Mouse (Mus musculus) v-Abl transformed pro-B cells (cell line): ENCODE measurements around the gene Acly.
"Not testable (repeated sequence)": the region's sequence is repeated elsewhere in the genome, so short reads cannot be mapped to it uniquely, and the experiment has no call there.

Source experiments
- in situ Hi-C, 2 experiments: fragments of 400-800 bp; cut with MboI; formaldehyde crosslinking; loops; one replicate each; pipeline ENCODE4 v1.15.1; 2025; ENCODE audit not compliant: unreplicated experiment in 2 of 2

Acly gene

DNA sequence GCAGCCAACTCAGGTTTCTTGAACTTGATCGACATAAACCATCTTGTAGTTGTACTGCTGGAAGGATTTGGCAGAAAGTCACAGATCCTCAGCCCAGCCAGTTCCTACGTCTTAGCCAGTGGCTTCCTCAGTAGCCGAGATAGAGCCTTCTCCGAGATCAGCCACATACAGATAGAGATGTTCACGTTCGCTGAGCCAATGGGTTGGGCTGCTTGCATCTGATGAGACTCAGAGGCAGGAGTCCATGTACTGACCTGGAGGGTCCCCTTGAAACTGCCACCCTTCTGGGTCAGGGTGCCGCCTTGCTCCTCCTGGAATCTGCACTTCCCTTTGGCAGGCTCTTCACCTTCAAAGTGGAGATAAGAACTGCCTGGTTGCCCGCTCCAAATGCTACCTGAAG lies 21.7 kb upstream of the Acly start:
- in situ Hi-C loops: loop anchor here (5.0 kb wide), 2 partner anchors 47 to 52 kb away; no protein-coding TSS in a partner anchor

DNA sequence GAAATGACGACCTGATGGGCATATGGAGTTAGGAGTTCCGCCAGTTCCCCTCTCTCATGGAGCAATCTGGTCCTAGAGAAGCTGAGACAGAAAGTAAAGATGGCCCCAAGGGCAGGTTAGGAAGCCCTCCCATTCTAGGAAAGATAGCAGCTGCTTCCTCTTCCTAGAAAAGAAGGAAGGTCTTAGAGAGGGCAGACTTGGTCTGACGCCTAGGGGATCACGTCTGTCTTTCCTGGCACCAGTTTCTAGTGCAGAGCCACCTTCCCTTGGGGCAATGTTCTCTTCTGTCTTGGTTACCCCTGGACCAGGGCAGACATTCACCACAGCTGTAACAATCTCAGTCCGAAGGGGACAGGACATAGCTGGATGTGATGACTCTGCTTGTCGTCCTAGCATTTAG lies 20.3 kb upstream of the Acly start:
- in situ Hi-C loops: loop anchor here (5.0 kb wide), 2 partner anchors 46 to 51 kb away; no protein-coding TSS in a partner anchor

DNA sequence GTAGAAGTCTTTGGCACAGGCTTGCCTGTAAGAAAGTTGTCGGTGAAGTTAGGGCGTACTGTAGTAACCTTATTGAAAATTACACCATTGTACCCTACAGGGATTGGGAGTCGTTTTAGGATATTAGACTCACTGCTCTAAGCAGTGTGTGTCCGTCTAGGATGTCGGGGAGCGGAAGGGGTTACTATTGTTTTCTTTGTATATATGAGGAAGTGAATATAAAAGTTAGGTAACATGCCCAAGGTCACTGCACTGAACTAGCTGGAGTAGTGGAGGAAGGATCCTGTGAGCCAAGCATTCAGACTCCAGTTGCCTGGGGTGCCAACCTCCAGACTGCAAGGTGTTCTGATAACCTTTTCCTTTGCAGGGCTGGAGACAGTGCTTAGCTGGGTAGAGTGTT lies 19.2 kb upstream of the Acly start:
- in situ Hi-C loops: loop anchor here (5.0 kb wide), 2 partner anchors 45 to 50 kb away; no protein-coding TSS in a partner anchor

DNA sequence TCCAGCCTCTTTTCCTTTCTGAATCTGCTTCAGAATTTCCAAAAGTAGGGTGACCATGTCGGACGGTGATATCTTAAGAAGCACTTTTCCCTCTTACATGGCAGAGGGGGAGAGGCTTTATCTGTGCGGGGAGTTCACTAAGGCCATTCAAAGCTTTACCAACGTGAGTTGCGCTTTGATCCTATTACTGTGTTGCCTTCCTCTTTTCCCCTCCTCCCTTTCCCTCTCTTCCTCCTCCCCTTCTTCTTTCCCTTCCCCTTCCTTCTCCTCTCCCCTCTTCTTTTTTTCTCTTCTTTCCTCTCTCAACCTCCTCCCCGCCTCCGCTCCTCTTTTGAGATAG lies 17.9 kb upstream of the Acly start:
- in situ Hi-C loops: loop anchor here (5.0 kb wide), 2 partner anchors 43 to 48 kb away; no protein-coding TSS in a partner anchor

DNA sequence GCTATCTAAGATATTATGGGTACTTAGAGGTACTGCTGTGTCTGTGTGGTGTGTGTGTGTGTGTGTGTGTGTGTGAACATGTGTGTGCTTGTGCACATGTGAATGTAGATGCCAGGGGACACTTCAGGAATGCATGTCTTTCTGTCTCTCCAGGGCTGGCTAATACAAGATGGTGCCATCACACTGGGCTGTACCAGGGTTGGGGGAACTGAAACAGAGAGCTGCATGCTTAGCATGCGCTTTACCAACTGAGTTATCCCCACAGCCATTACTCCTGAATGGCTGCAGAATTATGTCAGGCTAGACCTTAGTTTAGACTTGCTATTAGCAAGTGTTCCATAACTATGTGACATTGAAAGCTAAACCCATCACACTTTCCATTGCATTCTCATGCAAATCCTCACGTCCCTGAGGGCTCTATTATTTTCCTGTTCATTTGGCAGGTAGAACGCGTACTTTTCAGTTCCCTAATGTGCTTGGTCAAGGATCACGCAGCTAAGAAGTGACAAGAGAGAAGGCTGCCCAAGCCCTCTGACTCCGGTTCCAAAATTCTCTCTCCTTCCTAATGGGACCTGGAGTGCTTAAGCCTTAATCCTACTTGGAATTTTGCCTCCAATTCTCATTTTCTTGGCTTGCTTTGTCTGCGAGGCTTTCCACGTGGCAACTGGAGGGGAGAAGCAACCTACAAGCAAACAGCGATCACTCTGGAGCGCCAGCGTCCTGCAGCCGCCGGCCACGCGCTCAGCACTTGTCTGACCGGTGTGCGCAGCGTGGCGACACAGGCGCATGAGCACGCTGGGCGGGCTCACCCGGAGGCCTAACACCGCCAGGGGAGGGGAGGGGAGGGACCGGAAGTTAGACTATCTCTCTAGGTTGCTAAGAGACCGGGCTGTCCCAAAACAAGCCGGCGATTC lies 17.3 kb upstream of the Acly start, which contains the start of gene Ttc25:
Gene Ttc25 (plus strand): TSS at position 776 of the 914 bp plus-strand sequence.
- in situ Hi-C loops: loop anchor here (5.0 kb wide), 2 partner anchors 43 to 48 kb away; no protein-coding TSS in a partner anchor

DNA sequence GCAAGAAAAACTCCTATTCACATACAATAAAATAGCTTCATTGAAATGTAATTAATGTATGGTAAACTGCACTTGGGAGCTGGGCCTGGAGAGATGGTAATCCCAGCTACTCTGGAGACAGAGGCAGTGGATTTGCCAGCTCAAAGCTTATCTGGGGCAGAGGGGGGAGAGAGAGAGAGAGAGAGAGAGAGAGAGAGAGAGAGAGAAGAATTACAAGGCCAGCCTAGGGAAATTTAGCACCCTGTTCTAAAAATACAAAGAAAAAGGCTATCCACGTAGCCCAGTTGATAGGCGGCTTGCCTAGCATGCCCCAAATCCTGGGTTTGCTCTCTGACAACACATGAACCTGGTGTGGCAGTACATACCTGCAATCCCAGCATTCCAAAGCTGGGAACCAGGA lies 13.8 kb upstream of the Acly start:
- in situ Hi-C loops: no loop called here

DNA sequence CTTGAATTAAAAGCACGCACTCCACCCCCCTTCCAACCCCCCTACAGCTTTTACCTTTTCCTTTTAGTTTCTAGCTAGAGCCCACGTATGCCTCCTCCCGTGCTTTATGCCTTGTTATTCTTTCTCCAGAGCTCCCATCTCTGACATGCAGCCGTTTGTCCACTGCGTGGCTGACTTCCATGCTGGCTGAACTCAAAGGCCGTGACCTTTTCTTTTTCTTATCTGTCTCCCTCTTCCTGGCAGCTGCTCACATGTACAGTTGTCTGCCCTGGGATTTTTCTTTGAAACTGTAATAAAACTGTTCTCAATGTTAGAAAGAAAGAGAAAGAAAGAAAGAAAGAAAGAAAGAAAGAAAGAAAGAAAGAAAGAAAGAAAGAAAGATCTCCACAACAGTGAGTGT lies 13.2 kb upstream of the Acly start:
- in situ Hi-C loops: no loop called here

DNA sequence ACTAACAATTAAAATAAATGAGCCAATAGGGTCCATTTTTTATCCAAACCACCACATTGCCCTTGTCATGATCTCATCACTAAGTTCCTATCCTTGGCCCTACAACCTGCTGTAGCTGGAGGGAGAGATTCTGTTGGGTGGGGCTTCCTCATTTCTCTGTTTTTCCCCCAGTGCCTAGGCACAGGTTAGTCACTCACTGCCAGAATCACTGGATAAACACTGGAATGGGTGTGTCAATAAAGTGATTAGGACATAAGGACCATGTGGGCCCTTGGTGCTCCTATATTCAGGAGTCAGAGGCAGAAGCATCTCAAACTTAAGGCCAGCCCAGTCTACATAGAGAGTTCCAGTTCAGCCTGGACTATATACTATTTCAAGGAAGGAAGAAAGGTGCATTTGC lies 8.7 kb upstream of the Acly start:
- in situ Hi-C loops: no loop called here

DNA sequence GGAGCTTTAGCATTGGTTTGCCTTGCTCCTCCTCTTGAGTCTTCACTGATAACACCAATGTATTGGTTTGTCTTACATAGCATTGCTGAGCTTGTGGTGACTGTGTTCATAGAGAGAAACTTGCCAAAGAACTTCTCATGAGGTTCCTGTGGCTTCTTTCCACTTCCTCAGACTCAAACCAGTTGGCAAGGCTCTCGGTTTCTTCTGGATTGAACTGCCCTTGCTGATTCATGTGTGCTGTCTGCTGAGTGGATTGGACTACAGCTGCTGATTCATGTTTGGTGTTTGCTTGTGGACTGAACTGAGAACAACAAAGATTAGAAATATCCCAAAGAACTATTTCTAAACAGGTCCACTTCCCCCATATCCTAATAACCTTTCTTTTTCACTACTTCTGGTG lies 8.2 kb upstream of the Acly start:
- in situ Hi-C loops: no loop called here

DNA sequence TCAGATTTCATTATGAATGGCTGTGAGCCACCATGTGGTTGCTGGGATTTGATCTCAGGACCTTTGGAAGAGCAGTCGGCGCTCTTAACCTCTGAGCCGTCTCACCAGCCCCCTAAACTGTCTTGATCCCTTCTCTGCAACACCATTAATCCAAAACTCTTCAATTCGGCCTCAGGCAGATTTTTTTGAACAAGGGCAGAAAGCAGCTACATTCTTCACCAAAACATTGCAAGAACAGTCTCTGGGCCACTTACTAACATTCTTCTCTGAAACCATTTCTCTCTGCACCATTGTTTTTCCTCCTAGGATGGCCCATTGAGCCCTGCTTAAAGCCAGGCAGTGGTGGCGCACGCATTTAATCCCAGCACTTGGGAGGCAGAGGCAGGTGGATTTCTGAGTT lies 7.0 kb upstream of the Acly start:
- in situ Hi-C loops: not testable (repeated sequence)

DNA sequence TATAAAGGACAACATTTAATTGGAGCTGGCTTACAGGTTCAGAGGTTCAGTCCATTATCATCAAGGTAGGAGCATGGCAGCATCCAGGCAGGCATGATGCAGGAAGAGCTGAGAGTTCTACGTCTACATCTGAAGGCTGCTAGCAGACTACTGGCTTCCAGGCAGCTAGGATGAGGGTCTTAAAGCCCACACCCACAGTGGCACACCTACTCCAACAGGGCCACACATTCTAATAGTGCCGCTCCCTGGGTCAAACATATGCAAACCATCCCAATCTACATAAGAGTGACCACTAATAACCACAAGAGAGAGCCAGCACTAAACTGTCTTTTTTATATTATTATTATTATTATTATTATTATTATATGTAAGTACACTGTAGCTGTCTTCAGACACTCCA lies 6.6 kb upstream of the Acly start:
- in situ Hi-C loops: not testable (repeated sequence)

DNA sequence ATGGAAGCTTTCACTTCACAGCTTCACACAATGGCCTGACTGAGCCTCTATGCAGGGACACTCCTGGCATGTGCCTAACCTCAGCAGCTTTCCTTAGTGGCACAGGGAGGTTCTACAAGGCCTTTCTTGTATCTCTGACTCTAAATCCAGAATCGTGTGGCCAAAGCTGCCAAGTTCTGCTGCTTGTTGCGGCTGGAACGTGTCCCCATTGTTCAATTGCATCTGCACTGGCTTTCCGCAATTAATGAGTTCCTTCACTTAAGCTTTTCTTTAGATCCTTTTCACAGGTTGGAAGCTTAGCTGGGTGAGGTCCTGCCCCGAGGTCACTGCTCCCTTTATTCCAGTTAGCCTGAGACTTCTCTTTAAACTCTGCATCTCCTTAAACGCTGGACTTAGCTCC lies 6.1 kb upstream of the Acly start:
- in situ Hi-C loops: no loop called here

DNA sequence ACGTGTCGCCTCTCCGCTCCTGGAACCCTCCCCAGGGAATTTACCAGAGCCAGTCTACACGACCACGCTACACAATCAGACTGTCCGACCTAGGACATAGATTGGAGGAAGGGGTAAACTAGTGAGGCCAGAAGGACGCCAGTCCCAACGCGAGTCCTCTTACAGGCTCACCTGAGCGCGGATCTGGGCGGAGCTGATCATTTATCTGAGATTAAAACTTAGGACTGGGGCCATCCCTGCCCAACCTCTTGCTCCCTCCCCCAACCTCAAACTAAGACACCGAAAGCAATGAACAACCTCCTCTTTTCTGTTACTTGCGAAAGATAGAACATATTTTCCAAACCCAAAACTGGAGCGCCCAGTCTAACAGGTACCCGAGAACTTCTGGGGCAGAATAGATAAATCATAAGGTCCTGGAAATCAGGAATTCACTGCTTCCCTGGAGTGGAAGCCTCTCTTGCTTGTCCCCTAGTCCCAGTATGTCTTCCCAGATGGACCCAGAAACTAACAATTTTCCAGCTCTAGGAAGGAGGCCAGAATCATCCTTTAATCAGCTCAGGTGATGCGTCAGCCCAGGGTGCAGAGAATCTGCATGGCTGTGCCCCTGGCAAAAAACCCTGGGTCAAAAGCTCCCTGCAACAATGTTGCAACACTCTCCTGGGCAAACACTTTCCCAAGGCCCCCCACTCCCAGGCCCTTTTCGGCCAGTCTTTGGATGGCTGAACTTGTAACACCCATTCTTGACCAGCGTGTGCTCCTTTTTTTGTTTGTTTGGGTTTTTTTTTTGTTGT lies 770 bp upstream of the Acly start:
- in situ Hi-C loops: no loop called here

DNA sequence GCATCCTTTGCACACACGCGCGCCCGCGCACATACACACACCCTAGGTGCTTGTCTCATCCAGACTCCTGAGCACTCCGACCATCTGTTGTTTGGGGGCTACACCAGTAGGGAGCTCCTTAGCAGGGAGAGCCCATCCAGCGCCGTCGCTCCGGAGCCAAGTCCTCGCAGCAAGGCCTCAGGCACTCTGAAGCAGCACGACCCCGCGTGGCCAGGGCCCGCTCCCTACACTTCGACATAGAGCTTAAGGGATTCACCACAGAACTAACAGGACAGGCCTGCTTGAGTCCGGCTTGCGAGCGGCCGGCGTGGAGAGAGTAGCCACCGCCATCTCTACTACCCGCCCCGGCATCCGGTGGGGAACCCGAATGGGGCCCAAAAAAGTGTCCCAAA lies 738 bp downstream of the Acly start:
- in situ Hi-C loops: no loop called here

DNA sequence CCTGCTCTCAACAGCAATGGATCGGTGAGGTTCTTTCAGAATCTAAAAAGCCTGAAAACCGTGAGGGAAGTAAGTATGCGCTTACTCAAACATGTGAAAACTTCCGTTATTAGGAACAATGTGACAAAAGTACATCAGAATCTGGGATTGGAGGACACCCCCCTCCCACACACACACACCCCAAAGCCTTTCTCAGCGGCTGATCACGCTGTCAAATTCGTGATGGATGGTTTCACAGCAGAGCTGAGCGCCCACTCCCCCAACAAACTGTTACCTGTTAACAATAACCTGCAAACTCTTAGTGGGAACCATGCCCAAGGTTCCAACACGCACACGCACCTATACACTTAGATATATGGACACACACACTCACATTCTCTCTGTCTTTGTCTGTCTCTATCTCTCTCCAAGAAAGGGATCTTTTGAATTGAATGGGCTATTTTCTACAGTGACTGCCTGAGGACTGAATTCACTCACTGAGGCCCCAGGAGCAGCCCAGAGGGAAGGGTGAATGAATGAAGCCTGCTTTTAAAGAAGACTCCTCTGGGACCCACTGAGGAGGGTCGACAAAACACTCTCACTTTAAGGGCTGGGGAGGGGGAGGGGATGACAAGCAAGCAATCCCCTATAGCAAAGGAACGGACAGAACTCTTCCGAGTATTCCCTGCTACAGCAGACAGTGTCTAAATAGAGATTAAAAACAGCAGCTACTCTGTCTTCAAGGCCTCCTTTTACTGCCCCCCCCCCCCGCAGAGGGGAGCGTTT lies 1.6 kb downstream of the Acly start:
- in situ Hi-C loops: no loop called here

DNA sequence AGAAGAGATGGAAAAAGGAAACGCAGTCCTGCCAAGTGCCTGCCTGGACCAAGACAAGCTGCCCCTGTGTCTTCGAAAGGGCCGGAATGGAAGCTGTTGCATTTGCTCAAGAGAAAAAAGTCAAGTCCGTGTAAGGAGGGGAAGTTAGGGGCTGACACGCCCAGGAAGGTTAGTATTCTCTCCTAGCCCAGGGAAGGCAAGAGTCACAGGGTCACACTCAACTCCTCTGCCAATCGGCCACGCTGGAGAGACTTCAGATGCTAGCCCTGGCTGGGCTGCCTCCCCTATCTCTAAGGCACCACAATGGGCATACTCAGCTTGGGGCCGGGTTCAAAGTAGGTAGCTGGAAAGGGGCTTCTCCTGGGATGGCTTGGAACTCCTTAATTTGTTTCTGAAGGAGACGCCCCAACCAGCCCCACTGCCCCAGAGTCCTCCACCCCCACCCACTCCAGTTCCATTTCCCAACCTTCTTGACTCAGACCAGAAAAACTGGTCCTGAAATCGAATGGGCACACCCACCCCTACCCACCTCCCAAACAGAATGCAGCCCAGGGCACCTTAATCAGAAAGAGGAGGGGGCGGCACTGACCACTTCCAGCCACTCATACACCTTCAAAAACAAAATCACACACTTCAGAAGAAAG lies 2.7 kb downstream of the Acly start:
- in situ Hi-C loops: no loop called here

DNA sequence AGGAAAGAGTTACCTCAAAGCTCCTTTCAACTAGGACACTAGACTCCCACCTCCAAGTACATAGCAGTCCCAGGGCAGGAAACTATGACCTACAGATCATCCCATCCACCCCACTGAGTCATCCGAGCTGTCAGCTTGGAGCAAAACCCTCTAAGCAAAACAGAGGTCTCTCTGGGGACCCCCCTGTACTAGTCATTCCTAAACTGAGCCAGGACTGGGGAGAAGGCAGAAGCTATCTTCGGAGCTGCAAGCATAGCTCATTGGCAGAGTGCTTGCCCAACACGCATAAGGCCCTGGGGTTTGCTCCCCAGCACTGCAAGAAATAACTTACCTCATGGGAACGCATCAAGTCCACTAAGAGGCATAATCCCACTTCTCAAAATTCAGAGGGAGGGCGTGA lies 3.4 kb downstream of the Acly start:
- in situ Hi-C loops: no loop called here

DNA sequence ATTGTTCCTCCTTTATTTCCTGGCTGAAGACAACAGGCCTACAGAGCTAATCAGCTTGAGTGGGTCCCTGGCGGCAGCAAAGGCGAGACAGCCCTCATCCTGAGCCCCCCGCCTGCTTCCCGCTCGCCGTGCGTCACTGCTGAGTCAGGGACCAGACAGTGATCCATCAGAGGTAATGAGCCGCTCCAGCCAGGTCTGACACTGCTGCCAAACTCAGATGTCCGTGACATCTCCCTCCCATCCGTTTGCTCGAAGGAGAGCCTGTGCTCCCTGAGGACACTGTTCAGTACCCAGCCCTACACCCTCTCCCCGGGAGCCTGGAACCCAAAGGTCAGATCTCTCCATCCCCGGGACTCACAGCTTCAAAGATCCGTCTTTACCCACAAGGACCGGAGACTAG lies 7.0 kb downstream of the Acly start:
- in situ Hi-C loops: no loop called here

DNA sequence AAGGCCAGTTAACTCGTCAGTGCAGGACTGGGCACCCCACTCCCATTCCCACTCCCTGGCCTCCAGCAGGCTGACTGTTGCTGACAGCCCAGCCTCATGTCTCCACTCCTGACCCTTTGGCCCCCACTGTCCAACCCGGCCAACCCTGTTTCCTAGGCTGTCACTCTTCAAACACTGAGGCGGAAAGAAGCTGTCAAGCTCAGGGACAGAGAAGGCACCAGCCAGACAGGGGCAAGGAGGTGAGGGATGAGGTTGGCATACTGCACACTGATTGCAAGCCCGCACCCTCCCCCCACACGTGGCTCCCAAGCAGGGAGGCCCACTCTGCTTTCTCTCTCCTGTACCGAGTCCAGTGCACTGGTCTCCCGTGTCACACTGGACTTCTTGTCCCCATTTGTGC lies 8.6 kb downstream of the Acly start:
- in situ Hi-C loops: no loop called here

DNA sequence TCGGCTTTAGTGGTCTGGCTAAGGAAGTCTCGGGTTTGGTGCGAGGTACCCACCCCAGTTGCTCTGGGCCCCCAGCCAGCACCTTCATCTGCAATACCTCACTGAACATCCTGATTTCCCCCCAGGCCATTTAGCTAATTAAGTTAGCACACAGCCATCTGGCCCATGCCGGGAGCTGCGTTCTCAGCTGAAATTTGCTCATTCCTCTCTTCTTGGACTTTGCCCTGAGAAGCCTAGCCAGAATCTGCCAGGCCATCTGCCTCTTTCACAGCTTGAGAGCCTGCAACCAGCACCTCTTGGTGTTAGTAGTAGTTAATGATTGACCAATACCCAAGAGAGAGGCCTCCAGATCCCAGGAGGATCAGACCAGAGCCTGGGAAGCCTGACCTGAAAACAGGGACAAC lies 9.6 kb downstream of the Acly start:
- in situ Hi-C loops: no loop called here
